Mouse (Mus musculus) gastrocnemius, adult 18-20 months (tissue): ENCODE measurements at regions not wholly inside any gene's neighbourhood (a gene's known extent, or its start where the extent isn't known, plus 50 kb on each side); places are given as distances from the start of the nearest gene placed in this dataset.

Source experiments
- DNase-seq: peaks from one replicate; pipeline ENCODE4 v3.0.0; 2021; ENCODE audit warnings: low spot score

GRCm38 (mm10) chr5:103309806-103310525 is 98.8 kb upstream of the Mapk10 start:
- no peak for DNase-seq

GRCm38 (mm10) chr5:103305716-103306447 is 94.7 kb upstream of the Mapk10 start:
- DNase-seq = no peak

- DNase-seq = no peak
Observed at GRCm38 (mm10) chr5:103304975-103305374, 93.8 kb upstream of the Mapk10 start.

GRCm38 (mm10) chr5:103302744-103303143 is 91.6 kb upstream of the Mapk10 start:
- DNase-seq = no peak

- DNase-seq = no peak
Observed at GRCm38 (mm10) chr5:103301303-103301702, 90.2 kb upstream of the Mapk10 start.

- DNase-seq = no peak
Observed at GRCm38 (mm10) chr5:103293953-103294352, 82.8 kb upstream of the Mapk10 start.

GRCm38 (mm10) chr5:103291691-103292090 is 80.6 kb upstream of the Mapk10 start:
- DNase-seq = no peak

GRCm38 (mm10) chr5:103291219-103291618 is 80.1 kb upstream of the Mapk10 start:
- no peak for DNase-seq

GRCm38 (mm10) chr5:103269206-103269605 is 58.1 kb upstream of the Mapk10 start:
- no peak for DNase-seq

GRCm38 (mm10) chr5:103264903-103265302 is 53.8 kb upstream of the Mapk10 start:
- no peak for DNase-seq

- no peak for DNase-seq
Observed at GRCm38 (mm10) chr5:103261406-103261805, 50.3 kb upstream of the Mapk10 start.
